Mouse (Mus musculus): ENCODE data around the gene Dagla. TPM values are rescaled to one million over a fixed set of nuclear protein-coding genes. Genes with fewer than 3 reads are reported as not detected.

The Dagla gene
- polyA plus RNA-seq, 1 experiment, result not detected

GRCm38 (mm10) chr19:10239975-10240653, 64.6 kb downstream of the Dagla start:
- TF ChIP-seq GATA1 (IDR thresholded peaks at IDR 0.05; ENCODE audit: low read length), result no peak

- TF ChIP-seq GATA1 (IDR thresholded peaks at IDR 0.05; ENCODE audit: low read length), result no peak
These were observed 65.3 kb downstream of the Dagla start for GRCm38 (mm10) chr19:10239419-10239818.

GRCm38 (mm10) chr19:10238477-10238876, 66.2 kb downstream of the Dagla start:
- no peak for TF ChIP-seq GATA1 (IDR thresholded peaks at IDR 0.05; ENCODE audit: low read length)

- TF ChIP-seq GATA1 (IDR thresholded peaks at IDR 0.05; ENCODE audit: low read length), result no peak
These were observed 68.7 kb downstream of the Dagla start for GRCm38 (mm10) chr19:10235784-10236565.

GRCm38 (mm10) chr19:10232327-10233017, 72.2 kb downstream of the Dagla start:
- TF ChIP-seq GATA1 (IDR thresholded peaks at IDR 0.05; ENCODE audit: low read length), result no peak

GRCm38 (mm10) chr19:10231871-10232270, 72.8 kb downstream of the Dagla start:
- TF ChIP-seq GATA1 (IDR thresholded peaks at IDR 0.05; ENCODE audit: low read length), result no peak

- no peak for TF ChIP-seq GATA1 (IDR thresholded peaks at IDR 0.05; ENCODE audit: low read length)
These were observed 73.7 kb downstream of the Dagla start for GRCm38 (mm10) chr19:10231016-10231415.

GRCm38 (mm10) chr19:10225767-10226166, 78.9 kb downstream of the Dagla start:
- no peak for TF ChIP-seq GATA1 (IDR thresholded peaks at IDR 0.05; ENCODE audit: low read length)

GRCm38 (mm10) chr19:10224637-10225453, 79.8 kb downstream of the Dagla start:
- TF ChIP-seq GATA1 (IDR thresholded peaks at IDR 0.05; ENCODE audit: low read length), result no peak

GRCm38 (mm10) chr19:10223561-10223960, 81.1 kb downstream of the Dagla start:
- TF ChIP-seq GATA1 (IDR thresholded peaks at IDR 0.05; ENCODE audit: low read length), result no peak

- TF ChIP-seq GATA1 (IDR thresholded peaks at IDR 0.05; ENCODE audit: low read length), result no peak
These were observed 82.0 kb downstream of the Dagla start for GRCm38 (mm10) chr19:10222656-10223055.

GRCm38 (mm10) chr19:10221585-10221984, 83.1 kb downstream of the Dagla start:
- no peak for TF ChIP-seq GATA1 (IDR thresholded peaks at IDR 0.05; ENCODE audit: low read length)

GRCm38 (mm10) chr19:10219593-10219992, 85.1 kb downstream of the Dagla start:
- TF ChIP-seq GATA1 (IDR thresholded peaks at IDR 0.05; ENCODE audit: low read length), result no peak

GRCm38 (mm10) chr19:10219108-10219507, 85.6 kb downstream of the Dagla start:
- TF ChIP-seq GATA1 (IDR thresholded peaks at IDR 0.05; ENCODE audit: low read length), result no peak

GRCm38 (mm10) chr19:10216101-10216500, 88.6 kb downstream of the Dagla start:
- no peak for TF ChIP-seq GATA1 (IDR thresholded peaks at IDR 0.05; ENCODE audit: low read length)
